Comparison of ENCODE assay signal across 8 mouse cellular contexts in the genomic region with DNA sequence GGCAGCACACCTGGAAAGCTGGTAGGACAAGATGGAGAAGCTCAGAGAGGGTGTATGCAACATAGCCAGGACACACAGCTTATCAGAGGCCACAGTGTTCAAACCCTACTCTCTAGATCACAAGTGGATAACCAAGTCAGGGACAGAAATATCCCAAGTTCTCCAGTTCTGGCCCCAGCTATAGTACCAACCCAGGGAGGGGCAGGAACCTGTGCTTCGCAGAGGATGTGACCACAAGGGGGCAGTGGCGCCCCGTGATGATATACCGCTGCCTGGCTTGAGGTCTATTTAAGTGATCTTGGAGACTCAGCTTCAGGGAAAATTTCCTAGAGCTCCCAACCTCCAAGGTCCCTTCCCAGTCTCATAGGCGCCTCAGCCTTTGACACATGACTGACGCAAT. TPM values are rescaled to one million over a fixed set of nuclear protein-coding genes. Genes with fewer than 3 reads are reported as not detected.
A peak's percentile ranks its signal among the peaks of the same experiment; 100 is the strongest.
DNase-seq lines count a peak whose midpoint lies in the region; ATAC-seq lines count a peak whose summit lies in the region.

No protein-coding gene starts in this region.

- H3K4me1 ChIP-seq in intestine, embryonic 15.5 days (replicated peaks), result no peaks in the 10 kb centered on the region
- peaks cover 11% of the 10 kb centered on the region for H3K4me1 ChIP-seq in midbrain, embryonic 10.5 days

- H3K36me3 ChIP-seq in intestine, embryonic 15.5 days, result no peaks in the 10 kb centered on the region
- H3K36me3 ChIP-seq in midbrain, embryonic 10.5 days, result no peaks in the 10 kb centered on the region

- intact Hi-C loops in left cerebral cortex, postnatal 25 days (cut with DNase I), result loop anchor here (1.0 kb wide), 2 partner anchors 20 to 144 kb away; no protein-coding TSS in a partner anchor

- ATAC-seq in activated CD4-positive, CD25-positive, alpha-beta regulatory T cell, adult 4 months, result peak; percentile 81
- ATAC-seq in intestine, embryonic 15.5 days, result peak; percentile 77

- H3K4me2 ChIP-seq in intestine, embryonic 15.5 days (replicated peaks), result no peak overlapping the region

- H3K27ac ChIP-seq in intestine, embryonic 15.5 days, result no peak overlapping the region
- no peak overlapping the region for H3K27ac ChIP-seq in midbrain, embryonic 10.5 days (replicated peaks)

- no peaks in the 10 kb centered on the region for H3K27me3 ChIP-seq in intestine, embryonic 15.5 days (replicated peaks)
- H3K27me3 ChIP-seq in midbrain, embryonic 10.5 days (ENCODE audit: low read depth, poor library complexity, severe bottlenecking), result no peaks in the 10 kb centered on the region

- WGBS in intestine, embryonic 15.5 days, result 6% methylated on average over 6 of the region's 6 CpGs
- WGBS in midbrain, embryonic 10.5 days, result 7% methylated on average over 6 of the region's 6 CpGs

- no peak overlapping the region for H3K4me3 ChIP-seq in intestine, embryonic 15.5 days (replicated peaks)
- H3K4me3 ChIP-seq in midbrain, embryonic 10.5 days, result no peak overlapping the region

- peak; percentile 69 to 70 for DNase-seq in cerebellum, postnatal 36 days
- DNase-seq in gastrocnemius, adult 18-20 months (ENCODE audit: low spot score), result peak; percentile 77
- peak; percentile 88 to 90 for DNase-seq in left cerebral cortex, postnatal 25 days (ENCODE audit: low spot score in 2 of 2)
- DNase-seq in midbrain, embryonic 10.5 days (ENCODE audit: low spot score), result peak; percentile 83
- DNase-seq in right cerebral cortex, postnatal 4 days, result peak; percentile 90
- DNase-seq in urinary bladder, postnatal 4 days (ENCODE audit: low spot score in 2 of 2), result peak; percentile 74 to 90

- H3K9ac ChIP-seq in intestine, embryonic 15.5 days, result no peak overlapping the region

- no peaks in the 10 kb centered on the region for H3K9me3 ChIP-seq in intestine, embryonic 15.5 days
- H3K9me3 ChIP-seq in midbrain, embryonic 10.5 days (replicated peaks), result no peaks in the 10 kb centered on the region; the same call in 1 of the 2 replicates

RNA-seq across cellular contexts. Expression of a gene that starts 24.4 kb away (rescaled TPM):
- polyA plus RNA-seq in activated CD4-positive, CD25-positive, alpha-beta regulatory T cell, adult 4 months (2017; shearing (Covaris generic)), result 10 to 100 TPM; 23.7 to 37.7 TPM
- total RNA-seq in gastrocnemius, adult 18-20 months (2021), result 1 to 10 TPM; 2.8 to 2.9 TPM
- polyA plus RNA-seq in intestine, embryonic 15.5 days (2015; fragmentation: Nextera tagmentation; extraction: Ambion mirVana), result 15.8 and 16.8 TPM in 2 replicates
- total RNA-seq in left cerebral cortex, postnatal 25 days (2021), result 1 to 10 TPM; 4.3 to 4.7 TPM
- polyA plus RNA-seq in midbrain, embryonic 10.5 days (2016; fragmentation: Nextera tagmentation; extraction: Ambion mirVana), result 10.2 and 11.3 TPM in 2 replicates
